Mouse (Mus musculus): Measurements from ENCODE around the gene Pld6. TPM values are rescaled to one million over a fixed set of nuclear protein-coding genes. Genes with fewer than 3 reads are reported as not detected.
A peak's percentile ranks its signal among the peaks of the same experiment; 100 is the strongest.

The Pld6 gene
- total RNA-seq (2022) = 1 to 10 TPM in 1 of 4 experiments, under 1 TPM in 2, not detected in 1; 0.49 to 1.5 (median 0.85) TPM

- DNase-seq (ENCODE audit: low spot score in 2 of 2) = no peak
Measured at GRCm38 (mm10) chr11:59787199-59787781, at the start of gene Pld6. Gene Pld6 (minus strand): TSS chr11:59787645.

- no peak for DNase-seq (ENCODE audit: low spot score in 2 of 2)
Measured at GRCm38 (mm10) chr11:59821625-59822024, 34.2 kb upstream of the Pld6 start.

GRCm38 (mm10) chr11:59817916-59818315 lies 30.5 kb upstream of the Pld6 start:
- no peak for DNase-seq (ENCODE audit: low spot score in 2 of 2)

GRCm38 (mm10) chr11:59815482-59816065 lies 28.1 kb upstream of the Pld6 start:
- no peak for DNase-seq (ENCODE audit: low spot score in 2 of 2)

GRCm38 (mm10) chr11:59814936-59815335 lies 27.5 kb upstream of the Pld6 start:
- DNase-seq (ENCODE audit: low spot score in 2 of 2) = no peak

GRCm38 (mm10) chr11:59814311-59814710 lies 26.9 kb upstream of the Pld6 start:
- no peak for DNase-seq (ENCODE audit: low spot score in 2 of 2)

GRCm38 (mm10) chr11:59813276-59813675 lies 25.8 kb upstream of the Pld6 start:
- no peak for DNase-seq (ENCODE audit: low spot score in 2 of 2)

GRCm38 (mm10) chr11:59811211-59811610 lies 23.8 kb upstream of the Pld6 start:
- DNase-seq (ENCODE audit: low spot score in 2 of 2) = no peak

- DNase-seq (ENCODE audit: low spot score in 2 of 2) = no peak
Measured at GRCm38 (mm10) chr11:59810480-59811158, 23.2 kb upstream of the Pld6 start.

- peak; percentile 76 to 83 for DNase-seq (ENCODE audit: low spot score in 2 of 2)
Measured at GRCm38 (mm10) chr11:59809670-59810474, 22.4 kb upstream of the Pld6 start, which contains the start of gene Flcn. Gene Flcn (minus strand): TSS chr11:59810016.

GRCm38 (mm10) chr11:59809071-59809669 lies 21.7 kb upstream of the Pld6 start:
- no peak for DNase-seq (ENCODE audit: low spot score in 2 of 2)

- DNase-seq (ENCODE audit: low spot score in 2 of 2) = no peak
Measured at GRCm38 (mm10) chr11:59808170-59808960, 20.9 kb upstream of the Pld6 start.

GRCm38 (mm10) chr11:59805656-59806055 lies 18.2 kb upstream of the Pld6 start:
- no peak for DNase-seq (ENCODE audit: low spot score in 2 of 2)

GRCm38 (mm10) chr11:59805256-59805655 lies 17.8 kb upstream of the Pld6 start:
- no peak for DNase-seq (ENCODE audit: low spot score in 2 of 2)

GRCm38 (mm10) chr11:59804409-59805110 lies 17.1 kb upstream of the Pld6 start:
- DNase-seq (ENCODE audit: low spot score in 2 of 2) = no peak

- DNase-seq (ENCODE audit: low spot score in 2 of 2) = no peak
Measured at GRCm38 (mm10) chr11:59803516-59803915, 16.1 kb upstream of the Pld6 start.

GRCm38 (mm10) chr11:59801881-59802280 lies 14.4 kb upstream of the Pld6 start:
- no peak for DNase-seq (ENCODE audit: low spot score in 2 of 2)

- no peak for DNase-seq (ENCODE audit: low spot score in 2 of 2)
Measured at GRCm38 (mm10) chr11:59800412-59800811, 13.0 kb upstream of the Pld6 start.

- no peak for DNase-seq (ENCODE audit: low spot score in 2 of 2)
Measured at GRCm38 (mm10) chr11:59793390-59793789, 5.9 kb upstream of the Pld6 start.

GRCm38 (mm10) chr11:59789311-59789710 lies 1.9 kb upstream of the Pld6 start:
- no peak for DNase-seq (ENCODE audit: low spot score in 2 of 2)

Measured in layer of hippocampus, adult 8-10 months (tissue).